Mouse (Mus musculus): ENCODE measurements around the gene Otud1. TPM values are rescaled to one million over a fixed set of nuclear protein-coding genes. Genes with fewer than 3 reads are reported as not detected.

Gene Otud1
- polyA plus RNA-seq, 1 experiment = not detected

DNA sequence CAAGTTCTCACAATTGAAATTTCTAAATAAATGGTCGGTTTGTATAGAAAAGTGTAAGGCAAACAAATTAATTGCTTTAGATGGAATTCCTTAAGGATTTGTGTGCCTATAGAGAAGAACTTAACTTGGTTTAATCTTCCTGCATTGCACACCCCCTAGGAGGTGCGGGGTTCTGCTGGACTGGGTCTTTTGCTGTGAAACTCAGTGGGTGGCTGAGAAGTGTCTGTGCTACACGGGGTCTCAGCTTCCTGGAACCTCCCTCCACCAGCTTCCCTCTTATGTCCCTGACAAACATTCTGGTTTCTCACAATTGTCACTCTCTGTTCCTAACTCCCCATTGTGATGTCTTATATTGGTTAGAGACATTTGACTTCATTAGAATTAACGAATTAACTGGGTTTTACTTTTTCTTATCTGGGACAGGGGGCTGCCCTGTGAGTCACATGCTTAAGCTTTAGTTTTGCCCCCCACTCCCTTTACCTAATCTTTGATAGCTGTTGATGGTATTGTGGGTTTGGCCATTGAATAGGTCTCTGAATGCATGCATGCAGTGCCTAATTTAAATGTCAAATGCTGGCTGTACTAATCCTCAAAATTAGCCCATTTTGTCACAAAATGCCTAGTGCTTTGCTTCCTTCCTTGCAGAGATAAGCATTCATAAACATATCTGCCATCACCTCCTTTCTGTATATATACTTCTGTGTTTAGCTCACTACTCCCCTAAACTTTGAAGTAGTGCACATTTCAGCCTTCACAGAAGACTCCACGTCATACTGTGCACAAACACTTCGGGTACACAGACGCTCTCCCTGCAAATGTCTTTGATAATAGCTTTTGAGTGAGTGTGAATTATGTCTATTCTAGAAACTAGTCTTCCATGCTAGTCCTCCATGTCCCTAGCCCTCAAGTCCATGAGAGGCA is 7.3 kb downstream of the Otud1 start:
- no peak overlapping the region for H3K27ac ChIP-seq (ENCODE audit: insufficient read depth, low read depth, low read length)
- no peaks in the 10 kb centered on the region; the same call in 1 of the 2 replicates for H3K4me1 ChIP-seq (ENCODE audit: control insufficient read depth, insufficient read depth, low read length)
- no peak for TF ChIP-seq POLR2A (IDR thresholded peaks at IDR 0.05; ENCODE audit: insufficient read depth, low read depth, low read length)
- no peak for TF ChIP-seq CTCF (IDR thresholded peaks at IDR 0.05; ENCODE audit: insufficient read depth, low read depth, low read length)
- H3K4me3 ChIP-seq (ENCODE audit: insufficient read depth, low read depth, low read length) = no peak overlapping the region
- 56% methylated on average over 7 of the region's 7 CpGs for WGBS

DNA sequence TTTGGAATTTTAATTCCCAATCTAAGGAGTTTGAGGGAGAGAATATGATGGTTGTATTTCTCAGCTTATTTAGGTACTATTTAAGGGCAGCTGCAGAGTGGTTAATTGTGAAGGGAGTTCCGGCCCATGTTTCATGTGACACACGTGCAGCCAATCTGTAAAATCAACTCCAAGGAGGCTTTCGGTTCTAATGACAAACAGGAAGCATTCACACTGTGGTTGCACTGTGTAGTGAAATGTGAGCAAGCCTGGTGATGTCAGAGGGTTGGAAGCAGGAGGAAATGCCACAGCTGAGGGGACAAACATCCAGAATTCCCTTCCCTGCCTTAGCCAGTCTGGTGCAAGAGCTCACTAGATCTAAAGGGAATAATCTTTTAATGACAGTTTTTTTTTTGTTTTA is 8.3 kb downstream of the Otud1 start:
- no peak for TF ChIP-seq CTCF (IDR thresholded peaks at IDR 0.05; ENCODE audit: insufficient read depth, low read depth, low read length)
- no peak for TF ChIP-seq POLR2A (IDR thresholded peaks at IDR 0.05; ENCODE audit: insufficient read depth, low read depth, low read length)
- no peak overlapping the region for H3K27ac ChIP-seq (ENCODE audit: insufficient read depth, low read depth, low read length)
- WGBS = 38% methylated on average over 3 of the region's 3 CpGs
- H3K4me1 ChIP-seq (ENCODE audit: control insufficient read depth, insufficient read depth, low read length) = no peaks in the 10 kb centered on the region; the same call in 1 of the 2 replicates
- no peak overlapping the region for H3K4me3 ChIP-seq (ENCODE audit: insufficient read depth, low read depth, low read length)

DNA sequence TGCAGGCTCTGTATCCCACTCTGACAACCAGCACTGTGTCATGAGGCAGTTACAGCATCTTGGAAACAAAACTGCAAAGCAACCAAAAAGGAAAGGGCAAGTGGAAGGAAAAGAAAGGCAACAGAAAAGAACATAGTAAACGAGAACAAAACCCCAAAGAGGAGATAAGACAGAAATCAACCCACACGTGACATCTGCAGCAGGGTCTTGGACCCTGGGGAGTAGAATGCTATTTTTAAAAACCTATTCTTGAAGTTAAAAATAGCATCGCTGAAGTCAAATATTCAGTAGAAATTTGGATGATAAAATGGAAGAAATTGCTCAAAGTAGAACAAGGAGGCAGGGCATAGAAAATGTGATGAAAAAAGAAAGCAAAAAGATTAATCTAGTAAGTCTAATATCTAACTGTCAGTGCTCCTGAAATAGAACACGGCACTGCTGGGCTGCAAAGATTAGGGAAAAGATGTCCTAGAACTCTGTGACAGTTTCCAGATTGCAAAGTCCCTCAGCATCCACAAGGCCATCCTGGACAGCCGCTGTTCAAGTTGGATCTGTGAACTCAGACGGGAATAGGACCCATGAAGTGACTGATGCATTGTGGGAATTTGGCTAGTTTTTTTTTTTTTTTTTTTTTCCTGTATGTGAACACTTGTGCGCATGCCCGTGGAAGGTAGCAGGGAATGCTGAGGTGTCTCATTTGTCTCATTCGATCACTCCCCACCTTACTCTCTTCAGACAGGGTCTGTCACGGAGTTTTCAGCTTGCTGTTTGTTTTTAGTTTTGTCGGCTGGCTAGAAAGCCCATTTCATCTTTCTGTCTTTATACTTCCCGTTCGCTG is 13.5 kb downstream of the Otud1 start:
- Histone ChIP-seq H3K27ac (ENCODE audit: insufficient read depth, low read depth, low read length) (no peak overlapping the region), H3K4me3 (ENCODE audit: insufficient read depth, low read depth, low read length) (no peak overlapping the region), H3K4me1 (ENCODE audit: control insufficient read depth, insufficient read depth, low read length) (no peaks in the 10 kb centered on the region)
- WGBS = 80% methylated on average over 13 of the region's 13 CpGs
- TF ChIP-seq CTCF (IDR thresholded peaks at IDR 0.05; ENCODE audit: insufficient read depth, low read depth, low read length) (no peak), POLR2A (IDR thresholded peaks at IDR 0.05; ENCODE audit: insufficient read depth, low read depth, low read length) (no peak)

DNA sequence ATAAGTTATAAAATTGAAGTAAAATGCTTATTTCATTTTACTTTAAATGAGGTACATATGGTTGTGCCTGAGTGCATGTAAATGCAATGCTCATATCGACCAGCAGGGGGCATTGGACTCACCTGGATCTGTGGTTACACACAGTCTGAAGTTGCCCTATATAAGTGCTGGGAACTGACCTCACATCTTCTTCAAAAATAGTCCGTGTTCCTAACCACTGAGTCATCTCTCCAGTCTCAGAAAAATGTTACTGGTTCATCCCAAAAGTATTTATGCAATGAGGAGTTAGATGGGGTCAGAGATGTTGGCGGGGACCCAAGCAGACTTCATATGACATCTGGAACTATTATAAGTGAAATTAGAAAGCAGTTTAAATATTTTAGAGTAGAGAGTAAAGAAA is 25.4 kb downstream of the Otud1 start:
- H3K4me1 ChIP-seq (ENCODE audit: control insufficient read depth, insufficient read depth, low read length) = no peaks in the 10 kb centered on the region
- no peak overlapping the region for H3K27ac ChIP-seq (ENCODE audit: insufficient read depth, low read depth, low read length)
- TF ChIP-seq CTCF (IDR thresholded peaks at IDR 0.05; ENCODE audit: insufficient read depth, low read depth, low read length) (no peak), POLR2A (IDR thresholded peaks at IDR 0.05; ENCODE audit: insufficient read depth, low read depth, low read length) (no peak)
- H3K4me3 ChIP-seq (ENCODE audit: insufficient read depth, low read depth, low read length) = no peak overlapping the region
- 56% methylated on average over 3 of the region's 3 CpGs for WGBS

DNA sequence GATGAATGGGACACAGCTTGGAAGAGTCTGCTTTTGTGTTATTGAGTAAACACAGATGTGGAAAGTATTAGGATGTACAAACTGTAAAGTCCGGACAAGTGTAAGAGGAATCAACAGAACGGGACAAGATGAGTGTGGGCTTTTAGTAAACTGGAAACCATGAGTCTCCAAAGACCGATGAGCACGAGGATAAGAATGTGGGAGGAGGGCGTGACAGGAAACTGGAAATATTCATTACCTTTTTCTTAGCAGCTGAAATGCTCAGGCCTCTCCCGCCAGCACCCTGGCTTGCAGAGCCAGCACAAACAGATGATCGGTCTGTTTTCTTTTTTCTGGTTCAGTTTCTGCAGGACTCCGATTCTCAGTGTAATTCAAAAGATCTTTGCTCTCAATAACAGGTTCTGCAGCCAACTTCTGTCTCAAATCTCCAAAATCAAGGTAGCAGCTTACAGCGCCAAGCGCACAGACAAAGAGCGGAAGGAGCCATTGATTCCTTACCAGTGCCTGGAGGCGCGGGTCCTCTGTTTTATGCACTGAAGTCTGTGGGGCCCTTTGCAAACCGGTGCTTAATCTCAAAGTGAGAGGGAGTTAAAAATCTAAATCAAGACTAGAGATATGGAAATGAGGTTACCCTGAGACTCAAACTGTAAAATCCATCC is 28.1 kb downstream of the Otud1 start:
- no peak for TF ChIP-seq CTCF (IDR thresholded peaks at IDR 0.05; ENCODE audit: insufficient read depth, low read depth, low read length)
- H3K27ac ChIP-seq (ENCODE audit: insufficient read depth, low read depth, low read length) = no peak overlapping the region
- no peak overlapping the region for H3K4me3 ChIP-seq (ENCODE audit: insufficient read depth, low read depth, low read length)
- WGBS = 38% methylated on average over 14 of the region's 14 CpGs
- no peaks in the 10 kb centered on the region for H3K4me1 ChIP-seq (ENCODE audit: control insufficient read depth, insufficient read depth, low read length)

DNA sequence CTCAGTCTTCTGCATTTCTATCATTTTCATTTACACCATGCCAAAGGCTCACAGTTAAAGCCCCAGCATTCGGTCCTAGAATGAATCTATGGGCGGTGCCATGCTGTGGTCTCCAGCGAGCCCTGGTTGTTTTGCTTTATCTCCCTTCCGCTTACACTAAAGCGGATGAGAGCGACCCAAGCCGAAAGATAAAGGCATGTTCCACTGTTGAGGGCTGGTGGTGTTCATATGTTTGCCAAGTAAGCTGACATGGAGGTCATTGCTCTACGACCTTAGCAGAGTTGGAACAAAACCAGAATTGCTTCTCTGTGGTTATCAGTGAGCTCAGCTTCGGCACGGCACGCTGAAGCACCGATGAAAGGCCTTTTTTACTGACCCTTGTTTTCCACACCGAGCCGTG is 32.5 kb downstream of the Otud1 start:
- no peak overlapping the region for H3K27ac ChIP-seq (ENCODE audit: insufficient read depth, low read depth, low read length)
- TF ChIP-seq POLR2A (IDR thresholded peaks at IDR 0.05; ENCODE audit: insufficient read depth, low read depth, low read length) = no peak
- no peak for TF ChIP-seq CTCF (IDR thresholded peaks at IDR 0.05; ENCODE audit: insufficient read depth, low read depth, low read length)
- WGBS = 86% methylated on average over 14 of the region's 14 CpGs
- no peak overlapping the region for H3K4me3 ChIP-seq (ENCODE audit: insufficient read depth, low read depth, low read length)
- H3K4me1 ChIP-seq (ENCODE audit: control insufficient read depth, insufficient read depth, low read length) = no peaks in the 10 kb centered on the region

DNA sequence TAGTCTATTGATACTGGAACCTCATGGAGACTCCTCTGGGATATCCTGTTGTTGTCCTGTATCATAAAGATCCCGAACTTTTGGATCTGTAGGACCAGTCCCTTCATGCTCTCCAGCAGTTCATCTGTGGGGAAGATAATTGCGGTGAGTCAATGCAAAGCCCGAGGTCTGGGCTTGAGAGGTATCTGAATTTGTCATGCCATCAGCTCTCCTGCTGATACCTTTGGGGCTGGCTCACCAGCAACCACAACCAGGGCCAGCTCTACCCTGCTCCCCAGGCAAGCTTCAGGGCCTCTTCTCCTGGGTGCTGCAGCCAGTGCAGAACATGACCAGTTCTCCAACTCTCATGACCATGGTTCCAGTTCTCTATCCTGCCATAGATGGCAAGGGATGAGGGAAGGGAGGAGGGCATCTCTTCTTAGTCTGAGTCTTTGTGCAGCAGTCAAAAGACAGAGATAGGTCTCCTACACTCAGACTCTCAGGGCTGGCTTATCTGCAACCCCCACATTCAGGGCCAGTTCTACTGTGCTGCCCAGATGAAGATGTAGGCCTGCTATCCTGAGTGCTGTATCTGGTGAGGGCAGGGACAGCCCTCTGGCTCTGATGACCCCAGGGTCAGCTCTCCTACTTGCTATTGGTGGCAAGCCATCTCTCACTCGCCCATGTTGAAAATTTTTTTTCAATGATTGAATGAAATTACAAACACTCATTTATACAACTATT is 42.2 kb downstream of the Otud1 start:
- no peak overlapping the region for H3K27ac ChIP-seq (ENCODE audit: insufficient read depth, low read depth, low read length)
- no peak overlapping the region for H3K4me3 ChIP-seq (ENCODE audit: insufficient read depth, low read depth, low read length)
- peaks cover 3% of the 10 kb centered on the region; the same call in 1 of the 2 replicates for H3K4me1 ChIP-seq (ENCODE audit: control insufficient read depth, insufficient read depth, low read length)
- WGBS = 89% methylated on average over 4 of the region's 4 CpGs
- TF ChIP-seq CTCF (IDR thresholded peaks at IDR 0.05; ENCODE audit: insufficient read depth, low read depth, low read length) = no peak
- TF ChIP-seq POLR2A (IDR thresholded peaks at IDR 0.05; ENCODE audit: insufficient read depth, low read depth, low read length) = no peak

DNA sequence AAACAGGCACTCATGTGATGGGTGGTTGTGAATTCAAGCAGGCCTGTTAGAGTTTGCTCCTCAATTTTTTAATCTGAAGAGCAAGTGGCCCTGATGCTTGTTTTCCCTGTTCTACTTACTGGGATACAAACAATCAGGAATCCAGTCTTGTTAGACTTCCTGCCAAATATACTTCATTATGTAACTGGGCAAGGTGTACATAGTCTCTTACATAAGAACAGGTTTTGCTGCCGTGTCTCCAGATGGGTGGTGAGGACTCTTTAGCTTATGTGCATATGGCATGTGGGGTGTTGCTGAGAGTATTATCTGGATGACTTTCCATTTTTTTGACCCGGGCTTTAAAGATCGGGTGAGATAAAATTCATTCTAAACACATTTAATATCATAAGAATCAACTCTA is 43.8 kb downstream of the Otud1 start:
- 93% methylated on average over 3 of the region's 3 CpGs for WGBS
- no peak overlapping the region for H3K27ac ChIP-seq (ENCODE audit: insufficient read depth, low read depth, low read length)
- peaks cover 3% of the 10 kb centered on the region; the same call in 1 of the 2 replicates for H3K4me1 ChIP-seq (ENCODE audit: control insufficient read depth, insufficient read depth, low read length)
- H3K4me3 ChIP-seq (ENCODE audit: insufficient read depth, low read depth, low read length) = no peak overlapping the region
- no peak for TF ChIP-seq POLR2A (IDR thresholded peaks at IDR 0.05; ENCODE audit: insufficient read depth, low read depth, low read length)
- no peak for TF ChIP-seq CTCF (IDR thresholded peaks at IDR 0.05; ENCODE audit: insufficient read depth, low read depth, low read length)

Measured in olfactory bulb, adult 2 months (tissue).